In the genomic region with DNA sequence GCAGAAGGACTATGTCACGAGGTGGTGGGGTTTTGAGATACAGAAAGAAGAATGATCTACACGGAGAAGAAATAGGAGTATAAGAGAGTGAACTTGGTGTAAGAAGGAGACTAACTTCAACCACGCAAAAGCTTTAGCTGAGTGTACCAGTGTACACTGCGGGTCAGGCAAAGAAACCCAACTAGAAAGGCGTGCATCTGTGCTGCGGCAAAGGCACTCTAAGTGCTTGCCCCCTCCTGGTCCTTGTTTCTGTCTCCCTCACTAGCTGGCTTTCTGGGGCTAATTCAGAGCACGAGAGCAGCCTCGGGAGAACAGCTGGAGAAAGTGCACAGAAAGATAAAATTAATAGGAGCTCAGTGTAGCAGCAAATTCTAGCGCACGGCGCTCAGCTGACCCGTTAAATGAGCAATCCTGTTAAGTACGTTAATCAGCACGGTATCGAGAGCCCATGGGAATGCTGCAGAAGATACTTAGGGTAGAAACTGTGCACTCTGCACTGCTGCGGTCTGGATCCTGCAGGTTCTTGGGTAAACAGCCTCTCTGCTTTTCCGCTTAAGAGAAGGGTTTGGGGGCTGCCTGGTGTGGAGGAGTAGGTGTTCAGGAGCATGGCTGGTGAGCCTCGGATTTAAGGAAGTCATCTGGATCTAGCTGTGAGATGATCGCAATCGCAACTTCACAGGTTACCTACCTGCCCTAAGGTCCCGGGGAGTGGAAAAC, we compare ENCODE assay signal across 9 mouse cellular contexts. TPM values are rescaled to one million over a fixed set of nuclear protein-coding genes. Genes with fewer than 3 reads are reported as not detected.
DNase-seq lines count a peak whose midpoint lies in the region; ATAC-seq and TF ChIP-seq lines count a peak whose summit lies in the region.
"Had no signal": no experiment of that assay in that cellular context is flagged by ENCODE, and none has a peak within 500 bp of the region (broad histone marks: within the 10 kb centered on the region; RNA-seq: fewer than 3 reads in every experiment).

No protein-coding gene starts in this region.

- peak; percentile 51 for ATAC-seq in hindbrain, embryonic 12.5 days (ENCODE audit: low FRiP score)
- peak; percentile 60 for ATAC-seq in midbrain, embryonic 15.5 days (replicated peaks)

- no peaks in the 10 kb centered on the region for H3K4me1 ChIP-seq in hindbrain, embryonic 12.5 days
- peaks cover 10% of the 10 kb centered on the region; the same call in 1 of the 2 replicates for H3K4me1 ChIP-seq in midbrain, embryonic 15.5 days

- intact Hi-C loops in gastrocnemius, adult 2 months (cut with DNase I): no loop called here
- intact Hi-C loops in left cerebral cortex, postnatal 10 days (cut with DNase I): no loop called here

- WGBS in hindbrain, embryonic 12.5 days: 28% methylated on average over 21 of the region's 21 CpGs
- WGBS in midbrain, embryonic 15.5 days: 28% methylated on average over 21 of the region's 21 CpGs

- no peak overlapping the region for H3K27ac ChIP-seq in gastrocnemius, adult 2 months
- H3K27ac ChIP-seq in hindbrain, embryonic 12.5 days: no peak overlapping the region
- H3K27ac ChIP-seq in midbrain, embryonic 15.5 days: no peak overlapping the region

- DNase-seq in gastrocnemius, adult 2 months: no peak
- no peak for DNase-seq in gastrocnemius, adult 8-10 months (ENCODE audit: low spot score in 2 of 2)
- peak; percentile 46 for DNase-seq in brain, embryonic 14.5 days (ENCODE audit: low read depth)
- no peak for DNase-seq in left cerebral cortex, adult 18-20 months (ENCODE audit: low spot score in 2 of 2)
- no peak for DNase-seq in cerebellum, adult 18-20 months
- DNase-seq in left cerebral cortex, postnatal 10 days (ENCODE audit: extremely low spot score in 1 of 2, low spot score in 2 of 2): no peak
- DNase-seq: layer of hippocampus, adult 9-11 months had no signal

- no peaks in the 10 kb centered on the region for H3K9me3 ChIP-seq in hindbrain, embryonic 12.5 days (replicated peaks)
- no peaks in the 10 kb centered on the region for H3K9me3 ChIP-seq in midbrain, embryonic 15.5 days

- H3K9ac ChIP-seq in hindbrain, embryonic 12.5 days: no peak overlapping the region
- no peak overlapping the region for H3K9ac ChIP-seq in midbrain, embryonic 15.5 days

- no peak for TF ChIP-seq POLR2A in brain, embryonic 14.5 days (IDR thresholded peaks at IDR 0.05; ENCODE audit: borderline replicate concordance, extremely low read depth, insufficient read depth, insufficient read length, poor library complexity, severe bottlenecking)

- no peaks in the 10 kb centered on the region for H3K36me3 ChIP-seq in hindbrain, embryonic 12.5 days
- H3K36me3 ChIP-seq in midbrain, embryonic 15.5 days (replicated peaks): no peaks in the 10 kb centered on the region

- TF ChIP-seq CTCF in gastrocnemius, adult 2 months (IDR thresholded peaks at IDR 0.05): no peak
- TF ChIP-seq CTCF in brain, embryonic 14.5 days (IDR thresholded peaks at IDR 0.05; ENCODE audit: borderline replicate concordance, extremely low read depth, insufficient read depth, insufficient read length): no peak

- H3K4me3 ChIP-seq in gastrocnemius, adult 2 months: peak overlapping the region; percentile 55
- H3K4me3 ChIP-seq in hindbrain, embryonic 12.5 days: peak overlapping the region; percentile 41
- H3K4me3 ChIP-seq in midbrain, embryonic 15.5 days: peak overlapping the region; percentile 50

- H3K27me3 ChIP-seq in hindbrain, embryonic 12.5 days: peaks cover 45% of the 10 kb centered on the region
- peaks cover 25% of the 10 kb centered on the region for H3K27me3 ChIP-seq in midbrain, embryonic 15.5 days (replicated peaks)

- peak overlapping the region; percentile 73 for H3K4me2 ChIP-seq in hindbrain, embryonic 12.5 days (replicated peaks)
- H3K4me2 ChIP-seq in midbrain, embryonic 15.5 days: peak overlapping the region; percentile 84

RNA-seq across cellular contexts. Expression of a gene that starts 0.8 kb away (rescaled TPM):
- total RNA-seq in gastrocnemius, adult 2 months (2021): not detected
- total RNA-seq in gastrocnemius, adult 8-10 months (2022): under 1 TPM in 1 of 4 experiments, not detected in 3; 0.19 TPM
- polyA plus RNA-seq in brain, embryonic 14.5 days (2012; rRNA removed): 0.50 and 1.2 TPM in 2 replicates
- 1.5 and 1.7 TPM in 2 replicates for polyA plus RNA-seq in hindbrain, embryonic 12.5 days (2016; fragmentation: Nextera tagmentation; extraction: Ambion mirVana)
- 4.9 and 5.5 TPM in 2 replicates for polyA plus RNA-seq in midbrain, embryonic 15.5 days (2015; fragmentation: Nextera tagmentation; extraction: Ambion mirVana)
- total RNA-seq in left cerebral cortex, adult 18-20 months (2021): 1 to 10 TPM; 5.2 to 6.0 TPM
- 10 to 100 TPM; 11.4 to 11.9 TPM for total RNA-seq in left cerebral cortex, postnatal 10 days (2021)

Comparison
In these comparisons a context has a peak if more than half of its experiments do, and no peak if none do; other contexts are left out.
1. RNA of a gene that starts 0.8 kb away (total RNA-seq): 11.4 to 11.9 TPM in left cerebral cortex, postnatal 10 days and 5.2 to 6.0 TPM in left cerebral cortex, adult 18-20 months; 0.19 TPM in gastrocnemius, adult 8-10 months and not detected in gastrocnemius, adult 2 months; every median in the first group is over 4 times any median in the second.
2. Peak in every context shown above with its lines, with median percentiles within 50 percentile points of each other: H3K4me3 ChIP-seq.